ENCODE assay signal across 21 mouse cellular contexts in genomic region chr12:12655611-12656010, GRCm38 (mm10).
A peak's percentile ranks its signal among the peaks of the same experiment; 100 is the strongest.
DNase-seq lines count a peak whose midpoint lies in the region; ATAC-seq lines count a peak whose summit lies in the region.
"Had no signal": no experiment of that assay in that cellular context is flagged by ENCODE, and none has a peak within 500 bp of the region (broad histone marks: within the 10 kb centered on the region; RNA-seq: fewer than 3 reads in every experiment).

No protein-coding gene starts in this region.

- H3K27ac ChIP-seq in hindbrain, embryonic 10.5 days = 0 out of 2 replicates have a peak overlapping the region, but pooled peaks have one; percentile 17
- no peak overlapping the region for H3K27ac ChIP-seq in hindbrain, embryonic 14.5 days
- H3K27ac ChIP-seq in embryonic facial prominence, embryonic 10.5 days (replicated peaks) = peak overlapping the region; percentile 84
- H3K27ac ChIP-seq: forebrain, embryonic 13.5 days; heart, embryonic 10.5 days; hindbrain, embryonic 15.5 days had no signal

- H3K27me3 ChIP-seq in hindbrain, embryonic 10.5 days (ENCODE audit: insufficient read depth, poor library complexity, severe bottlenecking) = 0 out of 2 replicates have a peak, but pooled peaks cover 6% of the 10 kb centered on the region
- H3K27me3 ChIP-seq in hindbrain, embryonic 14.5 days (ENCODE audit: control insufficient read depth, insufficient read depth, low read length) = no peaks in the 10 kb centered on the region
- H3K27me3 ChIP-seq in embryonic facial prominence, embryonic 10.5 days (replicated peaks; ENCODE audit: low read depth, poor library complexity, severe bottlenecking) = no peaks in the 10 kb centered on the region
- H3K27me3 ChIP-seq: CH12.LX; forebrain, embryonic 13.5 days; hindbrain, embryonic 15.5 days; Patski had no signal

- no peak for ATAC-seq in hindbrain, embryonic 14.5 days (ENCODE audit: low FRiP score)
- ATAC-seq: forebrain, embryonic 13.5 days; inflammation-experienced regulatory T-cells, adult 6 months; Patski had no signal

- H3K4me1 ChIP-seq in hindbrain, embryonic 10.5 days (replicated peaks) = peaks cover 34% of the 10 kb centered on the region
- no peaks in the 10 kb centered on the region for H3K4me1 ChIP-seq in hindbrain, embryonic 14.5 days (replicated peaks; ENCODE audit: control insufficient read depth, insufficient read depth, low read length)
- H3K4me1 ChIP-seq in embryonic facial prominence, embryonic 10.5 days = peaks cover 53% of the 10 kb centered on the region
- H3K4me1 ChIP-seq: forebrain, embryonic 13.5 days had no signal

- no peak overlapping the region for H3K4me3 ChIP-seq in hindbrain, embryonic 10.5 days
- H3K4me3 ChIP-seq in hindbrain, embryonic 14.5 days (replicated peaks; ENCODE audit: low read length) = no peak overlapping the region
- H3K4me3 ChIP-seq in embryonic facial prominence, embryonic 10.5 days = peak overlapping the region; percentile 5; the same call in 1 of the 2 replicates
- H3K4me3 ChIP-seq: forebrain, embryonic 13.5 days; heart, embryonic 10.5 days; hindbrain, embryonic 15.5 days had no signal

- 84% methylated on average over 8 of the region's 8 CpGs for WGBS in hindbrain, embryonic 10.5 days
- WGBS in hindbrain, embryonic 14.5 days = 91% methylated on average over 8 of the region's 8 CpGs
- WGBS in embryonic facial prominence, embryonic 10.5 days = 34% methylated on average over 8 of the region's 8 CpGs

- peak; percentile 18 for DNase-seq in hindbrain, embryonic 10.5 days (ENCODE audit: low spot score)
- no peak for DNase-seq in hindbrain, embryonic 14.5 days (ENCODE audit: low spot score)
- DNase-seq in embryonic facial prominence, embryonic 10.5 days (ENCODE audit: low spot score) = peak; percentile 87
- DNase-seq in hindlimb bud, embryonic 11.5 days (ENCODE audit: extremely low spot score, low read depth, low spot score) = peak; percentile 35
- DNase-seq in frontal cortex, postnatal 10 days (ENCODE audit: low spot score in 2 of 2) = no peak
- DNase-seq in retina, postnatal 1 day = no peak
- DNase-seq: adrenal gland, adult 2 months; adrenal gland, postnatal 25 days; cerebellum, adult 18-20 months; cerebellum, adult 9-11 months; cerebellum, postnatal 36 days; gastrocnemius, postnatal 36 days; heart, adult 11 months; heart, postnatal 10 days; kidney, adult 11 months had no signal

- H3K9me3 ChIP-seq in hindbrain, embryonic 10.5 days = peaks cover 9% of the 10 kb centered on the region
- H3K9me3 ChIP-seq in hindbrain, embryonic 14.5 days (ENCODE audit: control insufficient read depth, low read length) = 0 out of 2 replicates have a peak, but pooled peaks cover 4% of the 10 kb centered on the region
- peaks cover 9% of the 10 kb centered on the region for H3K9me3 ChIP-seq in embryonic facial prominence, embryonic 10.5 days
- H3K9me3 ChIP-seq: heart, embryonic 10.5 days; hindbrain, embryonic 15.5 days had no signal

- H3K4me2 ChIP-seq in hindbrain, embryonic 14.5 days (replicated peaks) = no peak overlapping the region
- H3K4me2 ChIP-seq: forebrain, embryonic 13.5 days; hindbrain, embryonic 15.5 days had no signal

- H3K36me3 ChIP-seq in hindbrain, embryonic 10.5 days = no peaks in the 10 kb centered on the region
- H3K36me3 ChIP-seq in hindbrain, embryonic 14.5 days (replicated peaks; ENCODE audit: control insufficient read depth, insufficient read depth) = no peaks in the 10 kb centered on the region
- 0 out of 2 replicates have a peak, but pooled peaks cover 5% of the 10 kb centered on the region for H3K36me3 ChIP-seq in embryonic facial prominence, embryonic 10.5 days (replicated peaks)
- H3K36me3 ChIP-seq: heart, embryonic 10.5 days; hindbrain, embryonic 15.5 days had no signal

- H3K9ac ChIP-seq in hindbrain, embryonic 14.5 days = no peak overlapping the region
- H3K9ac ChIP-seq: forebrain, embryonic 13.5 days; hindbrain, embryonic 15.5 days had no signal

Comparison
In these comparisons a context has a peak if more than half of its experiments do, and no peak if none do; other contexts are left out.
1. DNase-seq: peak in hindbrain, embryonic 10.5 days (single experiment), embryonic facial prominence, embryonic 10.5 days (single experiment) and hindlimb bud, embryonic 11.5 days (single experiment); none in hindbrain, embryonic 14.5 days (single experiment), frontal cortex, postnatal 10 days (0 of 2) and retina, postnatal 1 day (single experiment).